Mouse (Mus musculus) forebrain, embryonic 16.5 days (tissue): Measurements from ENCODE around the gene Zic5. TPM values are rescaled to one million over a fixed set of nuclear protein-coding genes. Genes with fewer than 3 reads are reported as not detected.

Experiments
- ATAC-seq: fragments of 200-750 bp; cut with Nextera tagmentation; 2 replicates; pipeline ENCODE4 v1.8.0; 2017; ENCODE audit warnings: mild to moderate bottlenecking, moderate library complexity
- H3K27ac ChIP-seq: fragments of 300-500 bp; sonication (generic); 2 replicates; pipeline ENCODE4 v1.5.1; 2014; ENCODE audit warnings: low read length, control low read depth
- H3K27me3 ChIP-seq: fragments of 300-500 bp; sonication (generic); replicated peaks from 2 replicates; pipeline ENCODE4 v1.6.1; 2014; ENCODE audit warnings: low read length; ENCODE audit not compliant: control insufficient read depth, insufficient read depth
- H3K36me3 ChIP-seq: fragments of 300-500 bp; sonication (generic); 2 replicates; pipeline ENCODE4 v1.6.1; 2014; ENCODE audit not compliant: control insufficient read depth, insufficient read depth
- H3K4me1 ChIP-seq: fragments of 300-500 bp; sonication (generic); replicated peaks from 2 replicates; pipeline ENCODE4 v1.6.1; 2014; ENCODE audit warnings: low read length; ENCODE audit not compliant: control insufficient read depth, insufficient read depth
- H3K4me2 ChIP-seq: fragments of 300-500 bp; sonication (generic); 2 replicates; pipeline ENCODE4 v1.6.1; 2014; ENCODE audit warnings: mild to moderate bottlenecking, low read length, control low read depth
- H3K4me3 ChIP-seq: fragments of 300-500 bp; sonication (generic); replicated peaks from 2 replicates; pipeline ENCODE4 v1.5.1; 2014; ENCODE audit warnings: mild to moderate bottlenecking, low read length, control low read depth
- H3K9ac ChIP-seq: fragments of 300-500 bp; sonication (generic); replicated peaks from 2 replicates; pipeline ENCODE4 v1.6.1; 2014; ENCODE audit warnings: low read depth, low read length, control low read depth
- H3K9me3 ChIP-seq: fragments of 300-500 bp; sonication (generic); 2 replicates; pipeline ENCODE4 v1.6.1; 2016; ENCODE audit warnings: low read length; ENCODE audit not compliant: control insufficient read depth
- WGBS: fragments of 180-500 bp; shearing (Covaris S2); extraction: QIAGEN DNeasy Blood & Tissue Kit; methylation state at CpG from one replicate; pipeline ENCODE4 v1.1.7; 2014; 5-methylcytosine and 5-hydroxymethylcytosine counted together
- polyA plus RNA-seq: library from polyadenylated mRNA; unstranded; fragments of >200 nt; fragmentation: Nextera tagmentation; extraction: Ambion mirVana; gene quantifications from 2 replicates; pipeline ENCODE4 v1.2.1, GENCODE M21; 2015

The Zic5 gene
- 5.5 and 8.7 TPM in 2 replicates for polyA plus RNA-seq

DNA sequence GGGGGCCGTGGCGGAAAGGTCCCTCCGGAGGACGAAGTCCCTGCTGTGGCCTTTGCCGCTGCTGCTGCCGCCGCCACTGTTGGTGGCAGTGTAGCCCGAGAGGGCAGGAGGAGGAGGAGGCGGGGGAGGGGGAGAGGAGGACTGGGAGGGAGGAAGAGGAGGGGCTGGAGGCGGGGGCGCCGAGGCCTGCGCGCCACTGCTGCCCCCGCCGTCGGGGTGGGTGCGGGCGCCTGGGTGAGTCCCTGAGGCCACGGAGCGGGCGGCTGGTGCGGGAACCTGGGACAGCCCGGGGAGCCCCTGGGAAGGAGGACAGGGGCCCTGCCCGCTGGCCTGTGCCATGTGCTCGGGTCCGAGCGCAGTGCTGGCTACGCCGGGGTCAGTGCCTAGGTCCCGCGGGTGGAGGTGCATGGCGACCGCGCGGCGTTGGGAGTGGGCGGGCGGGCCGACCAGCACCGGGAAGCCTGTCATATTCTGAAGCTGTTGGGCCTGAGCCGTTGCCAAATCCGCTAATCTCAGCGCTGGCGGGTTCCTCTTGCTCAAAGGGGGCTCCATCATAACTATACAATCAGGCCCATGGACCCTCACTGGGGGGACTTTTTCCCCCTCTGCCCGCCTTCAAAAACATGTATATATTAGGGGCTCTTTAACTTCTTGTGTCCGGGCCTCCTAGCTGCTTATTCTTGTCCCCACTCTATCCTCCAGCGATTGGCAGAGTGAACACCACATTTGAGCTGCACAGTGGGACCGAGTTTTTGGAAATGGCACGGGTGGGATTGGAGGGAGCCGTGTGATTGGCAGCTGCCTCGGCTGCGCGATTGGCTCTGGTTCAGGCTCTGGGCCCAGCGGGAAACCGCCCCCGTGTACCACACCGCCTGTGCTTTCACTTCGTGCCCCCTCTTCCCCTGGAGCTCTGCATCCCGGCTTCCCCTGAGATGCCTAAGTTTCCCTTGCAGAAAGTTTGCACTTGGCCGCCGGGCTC, at the start of gene Zic5:
Gene Zic5, minus strand, starts transcription at position 915 of the 979 bp plus-strand sequence.
- peak within 1 kb of the TSS; percentile 79 for H3K4me2 ChIP-seq
- peaks cover 45% of the 10 kb centered on the region for H3K27me3 ChIP-seq
- H3K9me3 ChIP-seq: no peaks in the 10 kb centered on the region
- peaks cover 24% of the 10 kb centered on the region for H3K4me1 ChIP-seq
- peak; percentile 85 for ATAC-seq
- WGBS: under 1% methylated on average over 49 of the region's 62 CpGs
- peak within 1 kb of the TSS; percentile 92 for H3K27ac ChIP-seq
- H3K9ac ChIP-seq: peak within 1 kb of the TSS; percentile 62
- H3K36me3 ChIP-seq: no peaks in the 10 kb centered on the region
- peak within 1 kb of the TSS; percentile 56 for H3K4me3 ChIP-seq

- H3K4me3 ChIP-seq: no peak overlapping the region
- ATAC-seq: no peak
- no peak overlapping the region for H3K4me2 ChIP-seq
- WGBS: 76% methylated on average over 1 of the region's 1 CpGs
- no peaks in the 10 kb centered on the region for H3K36me3 ChIP-seq
- no peaks in the 10 kb centered on the region for H3K4me1 ChIP-seq
- no peaks in the 10 kb centered on the region for H3K27me3 ChIP-seq
- no peak overlapping the region for H3K27ac ChIP-seq
- H3K9ac ChIP-seq: no peak overlapping the region
- no peaks in the 10 kb centered on the region for H3K9me3 ChIP-seq
Measured at GRCm38 (mm10) chr14:122513511-122514036, 48.1 kb upstream of the Zic5 start.

DNA sequence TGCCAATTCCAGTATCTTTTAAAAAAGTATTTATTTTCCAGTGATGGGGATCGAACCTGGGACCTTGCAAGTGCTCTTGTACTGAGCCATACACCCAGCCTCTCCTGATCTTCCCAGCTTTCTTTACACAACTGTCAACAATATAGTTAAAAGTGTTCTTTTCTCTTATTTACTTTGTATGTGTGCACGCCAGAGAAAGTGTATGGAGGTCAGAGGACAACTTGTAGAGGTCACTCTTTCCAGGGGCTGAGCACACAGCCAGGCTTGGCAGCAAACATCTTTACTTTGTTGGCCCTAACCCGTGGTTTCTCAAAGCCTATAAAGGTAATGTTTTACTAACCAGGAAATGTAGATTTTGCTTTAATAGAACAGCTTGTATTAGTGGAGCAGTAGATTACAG, 46.0 kb upstream of the Zic5 start:
- 82% methylated on average over 3 of the region's 3 CpGs for WGBS

GRCm38 (mm10) chr14:122509058-122509457, 43.6 kb upstream of the Zic5 start:
- no peaks in the 10 kb centered on the region for H3K4me1 ChIP-seq
- H3K36me3 ChIP-seq: no peaks in the 10 kb centered on the region
- WGBS: 16% methylated on average over 2 of the region's 2 CpGs
- H3K9ac ChIP-seq: no peak overlapping the region
- H3K4me2 ChIP-seq: no peak overlapping the region
- ATAC-seq: no peak
- no peak overlapping the region for H3K4me3 ChIP-seq
- H3K9me3 ChIP-seq: no peaks in the 10 kb centered on the region
- H3K27ac ChIP-seq: no peak overlapping the region
- no peaks in the 10 kb centered on the region for H3K27me3 ChIP-seq

More for the DNA sequence above, 46.0 kb upstream of the Zic5 start:
- no peaks in the 10 kb centered on the region for H3K27me3 ChIP-seq
- no peaks in the 10 kb centered on the region for H3K9me3 ChIP-seq
- ATAC-seq: no peak
- no peaks in the 10 kb centered on the region for H3K36me3 ChIP-seq
- H3K4me2 ChIP-seq: no peak overlapping the region
- H3K4me1 ChIP-seq: no peaks in the 10 kb centered on the region
- H3K9ac ChIP-seq: no peak overlapping the region
- no peak overlapping the region for H3K27ac ChIP-seq
- H3K4me3 ChIP-seq: no peak overlapping the region

DNA sequence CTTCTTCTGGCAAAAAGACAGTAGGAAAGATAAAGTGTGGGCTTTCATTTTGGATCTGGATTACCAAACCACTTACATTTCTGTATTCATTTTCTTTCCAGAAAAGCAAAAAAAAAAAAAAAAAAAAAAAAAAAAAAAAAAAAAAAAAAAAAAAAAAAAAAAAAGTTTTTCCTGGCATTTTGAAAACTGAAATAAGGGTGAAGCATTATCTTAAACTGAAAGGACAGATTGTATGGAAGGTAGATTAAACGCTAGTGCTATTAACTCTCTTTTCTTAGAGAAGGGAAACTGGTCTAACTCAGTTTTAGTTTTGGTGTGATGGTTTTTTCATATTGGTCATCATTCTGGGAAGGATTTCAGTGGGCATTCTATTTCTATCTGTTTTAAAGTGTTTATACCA, 26.5 kb upstream of the Zic5 start:
- ATAC-seq: no peak
- no peak overlapping the region for H3K27ac ChIP-seq
- H3K4me3 ChIP-seq: no peak overlapping the region
- no peak overlapping the region for H3K9ac ChIP-seq
- no peak overlapping the region for H3K4me2 ChIP-seq
- H3K9me3 ChIP-seq: no peaks in the 10 kb centered on the region
- H3K36me3 ChIP-seq: no peaks in the 10 kb centered on the region
- 65% methylated on average over 1 of the region's 1 CpGs for WGBS
- H3K4me1 ChIP-seq: peaks cover 8% of the 10 kb centered on the region
- peaks cover 24% of the 10 kb centered on the region for H3K27me3 ChIP-seq

GRCm38 (mm10) chr14:122491521-122491920, 26.0 kb upstream of the Zic5 start:
- no peaks in the 10 kb centered on the region for H3K9me3 ChIP-seq
- WGBS: 69% methylated on average over 6 of the region's 6 CpGs
- peaks cover 24% of the 10 kb centered on the region for H3K27me3 ChIP-seq
- no peak for ATAC-seq
- H3K27ac ChIP-seq: no peak overlapping the region
- peaks cover 8% of the 10 kb centered on the region for H3K4me1 ChIP-seq
- no peak overlapping the region for H3K4me3 ChIP-seq
- H3K36me3 ChIP-seq: no peaks in the 10 kb centered on the region
- no peak overlapping the region for H3K4me2 ChIP-seq
- no peak overlapping the region for H3K9ac ChIP-seq

- WGBS: 3% methylated on average over 51 of the region's 51 CpGs
- Histone ChIP-seq H3K27me3 (peaks cover 25% of the 10 kb centered on the region), H3K9me3 (no peaks in the 10 kb centered on the region), H3K4me3 (peak within 1 kb of the TSS; percentile 33), H3K36me3 (no peaks in the 10 kb centered on the region), H3K27ac (peak within 1 kb of the TSS; percentile 44; the same call in 1 of the 2 replicates), H3K4me1 (peaks cover 8% of the 10 kb centered on the region), H3K9ac (peak within 1 kb of the TSS; percentile 41; the same call in 1 of the 2 replicates), H3K4me2 (peak within 1 kb of the TSS; percentile 46)
- ATAC-seq: peak; percentile 63
Measured at GRCm38 (mm10) chr14:122490441-122491328, 25.2 kb upstream of the Zic5 start, which contains the start of gene Gm10837. TSS of gene Gm10837 (plus strand) at chr14:122490586.

DNA sequence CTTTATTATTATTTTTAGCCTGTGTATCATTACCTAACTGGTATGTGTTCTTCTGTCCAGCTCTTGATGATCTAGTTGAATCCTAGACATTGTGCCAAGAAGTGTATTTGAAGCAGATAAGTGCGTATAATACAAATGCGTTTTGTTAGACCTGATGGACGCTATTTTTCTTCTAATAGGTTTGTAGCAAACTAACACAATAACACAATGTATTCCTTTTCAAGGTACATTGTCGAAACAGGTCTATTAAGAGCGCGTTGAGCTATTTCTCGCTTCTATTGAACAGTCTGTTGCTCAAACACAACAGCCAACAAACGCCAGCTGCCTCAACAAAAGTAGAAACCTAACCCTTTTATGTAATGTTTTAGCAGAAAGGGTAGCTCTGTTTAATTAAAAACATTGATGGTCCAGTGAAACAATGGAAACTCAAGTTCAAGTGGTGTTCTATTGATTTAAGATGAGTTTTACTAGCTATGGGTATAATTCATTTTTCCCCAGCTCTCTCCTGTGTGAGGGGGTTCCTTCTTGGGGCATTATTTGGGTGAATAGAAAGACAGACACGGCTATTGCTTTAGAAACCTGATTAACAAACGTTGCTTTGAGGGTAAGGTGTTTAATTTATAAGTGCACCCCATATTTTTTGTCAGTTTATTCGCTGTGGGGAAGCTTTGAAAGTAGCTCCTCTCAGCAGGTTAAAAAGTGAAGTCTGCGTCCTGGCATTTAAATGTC, 24.4 kb upstream of the Zic5 start:
- Histone ChIP-seq H3K4me3 (peak overlapping the region; percentile 33), H3K4me1 (peaks cover 13% of the 10 kb centered on the region), H3K27me3 (peaks cover 33% of the 10 kb centered on the region), H3K36me3 (no peaks in the 10 kb centered on the region), H3K9me3 (no peaks in the 10 kb centered on the region), H3K9ac (no peak overlapping the region), H3K27ac (no peak overlapping the region), H3K4me2 (peak overlapping the region; percentile 46)
- no peak for ATAC-seq
- under 1% methylated on average over 12 of the region's 12 CpGs for WGBS
